Mouse (Mus musculus) spleen, adult 2 months (tissue): ENCODE data around the gene Sh3bp2.

Experiments
- CTCF ChIP-seq: fragments of 200-500 bp; IDR thresholded peaks from 2 replicates; pipeline ENCODE4 v1.5.1; 2011; ENCODE audit warnings: mild to moderate bottlenecking, inconsistent platforms; ENCODE audit not compliant: insufficient read depth, insufficient read length, insufficient replicate concordance; ENCODE audit errors: extremely low read depth
- POLR2A ChIP-seq: fragments of 200-500 bp; IDR thresholded peaks from 2 replicates; pipeline ENCODE4 v1.6.1; 2011; ENCODE audit warnings: low read depth, low read length, inconsistent platforms

DNA sequence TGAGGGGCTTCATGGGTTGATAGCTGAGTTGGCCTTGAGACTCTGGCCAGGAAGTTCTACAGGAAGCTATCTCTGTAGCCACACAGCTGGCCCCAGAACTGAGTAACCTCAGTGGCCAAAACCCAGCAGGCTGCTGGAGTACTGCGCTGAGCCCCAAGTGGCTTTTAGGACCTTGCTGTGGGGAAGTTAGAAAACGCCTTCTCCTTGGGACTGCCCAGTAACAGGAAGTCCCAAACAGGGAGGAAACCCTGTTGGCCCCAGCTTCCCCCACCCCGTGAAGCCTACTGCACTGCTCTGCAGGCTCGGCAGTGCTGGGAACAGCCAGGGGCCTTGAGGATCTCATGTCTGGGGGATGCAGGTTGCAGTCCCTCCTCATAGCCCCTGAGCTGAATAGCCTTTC lies 17.5 kb downstream of the Sh3bp2 start:
- TF ChIP-seq POLR2A = peak; percentile 35
- TF ChIP-seq CTCF = no peak
